Mouse (Mus musculus): ENCODE measurements around the gene Card11. TPM values are rescaled to one million over a fixed set of nuclear protein-coding genes. Genes with fewer than 3 reads are reported as not detected.
A peak's percentile ranks its signal among the peaks of the same experiment; 100 is the strongest.

Gene Card11
- total RNA-seq, 1 experiment, result 1.2 TPM

GRCm38 (mm10) chr5:140847300-140847729 is 153.1 kb downstream of the Card11 start:
- Histone ChIP-seq H3K4me1 (ENCODE audit: control insufficient read depth in 2 of 2, insufficient read depth in 2 of 2, low read length in 2 of 2, poor library complexity in 1 of 2) (no peaks in the 10 kb centered on the region), H3K9ac (ENCODE audit: insufficient read depth, low read depth, low read length, poor library complexity, severe bottlenecking) (no peak overlapping the region), H3K9me3 (ENCODE audit: control insufficient read depth, insufficient read depth, low read depth, low read length) (no peaks in the 10 kb centered on the region), H3K4me3 (ENCODE audit: insufficient read depth in 1 of 2, low read depth in 1 of 2, low read length in 2 of 2, poor library complexity in 1 of 2, severe bottlenecking in 1 of 2) (no peak overlapping the region), H3K36me3 (ENCODE audit: control insufficient read depth, insufficient read depth, low read length, poor library complexity, severe bottlenecking) (no peaks in the 10 kb centered on the region), H3K27ac (ENCODE audit: insufficient read depth, low read depth, low read length, poor library complexity, severe bottlenecking) (no peak overlapping the region)
- in situ Hi-C loops (cut with MboI; ENCODE audit: low sequenced_read_pairs in 2 of 2, unreplicated experiment in 2 of 2), result no loop called here
- peak; percentile 50 for DNase-seq (ENCODE audit: low read depth, low spot score)
- TF ChIP-seq ZNF384 (IDR thresholded peaks at IDR 0.05; ENCODE audit: low read depth, low read length) (no peak), ZC3H11A (IDR thresholded peaks at IDR 0.05; ENCODE audit: borderline replicate concordance, low read depth, low read length) (peak; percentile 70; the same call in 1 of the 2 replicates), CHD2 (IDR thresholded peaks at IDR 0.05; ENCODE audit: low read depth, low read length) (no peak), HCFC1 (IDR thresholded peaks at IDR 0.05; ENCODE audit: borderline replicate concordance, insufficient read depth, low read length) (no peak)

GRCm38 (mm10) chr5:140841942-140842341 is 158.4 kb downstream of the Card11 start:
- TF ChIP-seq ZC3H11A (IDR thresholded peaks at IDR 0.05; ENCODE audit: borderline replicate concordance, low read depth, low read length), result no peak
- TF ChIP-seq HCFC1 (IDR thresholded peaks at IDR 0.05; ENCODE audit: borderline replicate concordance, insufficient read depth, low read length), result no peak
- TF ChIP-seq MAFK (IDR thresholded peaks at IDR 0.05; ENCODE audit: insufficient read depth, low read depth, low read length), result no peak
- no peak for TF ChIP-seq ZNF384 (IDR thresholded peaks at IDR 0.05; ENCODE audit: low read depth, low read length)
- no peak for TF ChIP-seq CHD2 (IDR thresholded peaks at IDR 0.05; ENCODE audit: low read depth, low read length)
- in situ Hi-C loops (cut with MboI; ENCODE audit: low sequenced_read_pairs in 2 of 2, unreplicated experiment in 2 of 2), result no loop called here
- Histone ChIP-seq H3K4me1 (ENCODE audit: control insufficient read depth in 2 of 2, insufficient read depth in 2 of 2, low read length in 2 of 2, poor library complexity in 1 of 2) (no peaks in the 10 kb centered on the region), H3K4me3 (ENCODE audit: insufficient read depth in 1 of 2, low read depth in 1 of 2, low read length in 2 of 2, poor library complexity in 1 of 2, severe bottlenecking in 1 of 2) (no peak overlapping the region), H3K36me3 (ENCODE audit: control insufficient read depth, insufficient read depth, low read length, poor library complexity, severe bottlenecking) (no peaks in the 10 kb centered on the region), H3K27ac (ENCODE audit: insufficient read depth, low read depth, low read length, poor library complexity, severe bottlenecking) (no peak overlapping the region), H3K9ac (ENCODE audit: insufficient read depth, low read depth, low read length, poor library complexity, severe bottlenecking) (no peak overlapping the region), H3K9me3 (ENCODE audit: control insufficient read depth, insufficient read depth, low read depth, low read length) (no peaks in the 10 kb centered on the region)
- DNase-seq (ENCODE audit: low read depth, low spot score), result no peak

- no peak for TF ChIP-seq CHD2 (IDR thresholded peaks at IDR 0.05; ENCODE audit: low read depth, low read length)
- peak overlapping the region in 1 of 2 experiments; percentile 62; a peak in 2 of 4 replicates for H3K4me3 ChIP-seq (ENCODE audit: insufficient read depth in 1 of 2, low read depth in 1 of 2, low read length in 2 of 2, poor library complexity in 1 of 2, severe bottlenecking in 1 of 2)
- H3K9me3 ChIP-seq (ENCODE audit: control insufficient read depth, insufficient read depth, low read depth, low read length), result no peaks in the 10 kb centered on the region
- H3K36me3 ChIP-seq (ENCODE audit: control insufficient read depth, insufficient read depth, low read length, poor library complexity, severe bottlenecking), result no peaks in the 10 kb centered on the region
- no peak overlapping the region for H3K27ac ChIP-seq (ENCODE audit: insufficient read depth, low read depth, low read length, poor library complexity, severe bottlenecking)
- in situ Hi-C loops (cut with MboI; ENCODE audit: low sequenced_read_pairs in 2 of 2, unreplicated experiment in 2 of 2), result no loop called here
- no peak overlapping the region for H3K9ac ChIP-seq (ENCODE audit: insufficient read depth, low read depth, low read length, poor library complexity, severe bottlenecking)
- no peak for DNase-seq (ENCODE audit: low read depth, low spot score)
- H3K4me1 ChIP-seq (ENCODE audit: control insufficient read depth in 2 of 2, insufficient read depth in 2 of 2, low read length in 2 of 2, poor library complexity in 1 of 2), result peaks cover 0 to 8% of the 10 kb centered on the region in 2 experiments; a peak in 1 of 4 replicates
These were observed 169.3 kb downstream of the Card11 start for GRCm38 (mm10) chr5:140831064-140831431.

DNA sequence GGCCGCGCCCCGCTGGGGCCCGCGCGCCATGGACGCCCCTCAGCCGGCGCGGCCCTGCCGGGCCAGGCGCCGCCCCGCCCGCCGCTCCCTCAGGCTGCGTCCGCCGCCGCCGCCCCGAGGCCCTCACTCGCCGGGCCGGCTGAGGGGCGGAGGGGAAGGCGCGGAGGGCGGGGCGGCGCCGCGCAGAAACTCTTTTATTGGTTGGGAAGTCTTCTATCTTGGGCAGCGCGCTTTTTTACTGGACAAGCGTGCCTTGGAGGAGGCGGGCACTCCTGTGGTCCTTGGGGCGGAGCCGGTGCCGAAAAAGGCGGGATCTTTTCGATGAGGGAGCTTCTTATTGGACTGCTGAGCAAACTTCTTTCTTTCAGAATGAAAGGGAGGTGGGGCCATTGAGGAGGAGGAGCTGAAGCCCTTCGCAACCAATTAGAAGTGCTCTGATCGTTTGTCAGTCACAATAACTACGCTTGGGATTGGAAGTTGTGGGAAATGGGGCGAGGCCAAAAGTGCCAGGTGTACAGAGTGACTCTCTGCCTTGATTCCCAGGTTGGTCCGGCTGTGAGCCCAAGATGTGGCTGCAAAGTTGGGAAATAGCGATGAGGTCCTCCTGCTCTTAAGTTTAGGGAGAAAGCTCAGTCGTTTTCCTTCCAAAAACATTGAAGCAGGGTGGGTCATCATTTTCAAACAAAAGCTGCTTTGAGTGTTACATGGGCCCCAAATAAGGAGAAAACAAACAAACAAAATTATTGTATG is 169.9 kb downstream of the Card11 start, which contains the start of gene Gna12:
Gene Gna12, minus strand, starts transcription at position 118 of the 750 bp plus-strand sequence.
- Histone ChIP-seq H3K4me3 (ENCODE audit: insufficient read depth in 1 of 2, low read depth in 1 of 2, low read length in 2 of 2, poor library complexity in 1 of 2, severe bottlenecking in 1 of 2) (peak within 1 kb of the TSS; percentile 87 to 97), H3K36me3 (ENCODE audit: control insufficient read depth, insufficient read depth, low read length, poor library complexity, severe bottlenecking) (no peaks in the 10 kb centered on the region), H3K4me1 (ENCODE audit: control insufficient read depth in 2 of 2, insufficient read depth in 2 of 2, low read length in 2 of 2, poor library complexity in 1 of 2) (peaks cover 0 to 8% of the 10 kb centered on the region in 2 experiments; a peak in 1 of 4 replicates), H3K9ac (ENCODE audit: insufficient read depth, low read depth, low read length, poor library complexity, severe bottlenecking) (peak within 1 kb of the TSS; percentile 86), H3K9me3 (ENCODE audit: control insufficient read depth, insufficient read depth, low read depth, low read length) (no peaks in the 10 kb centered on the region), H3K27ac (ENCODE audit: insufficient read depth, low read depth, low read length, poor library complexity, severe bottlenecking) (no peak within 1 kb of the TSS)
- in situ Hi-C loops (cut with MboI; ENCODE audit: low sequenced_read_pairs in 2 of 2, unreplicated experiment in 2 of 2), result no loop called here
- DNase-seq (ENCODE audit: low read depth, low spot score), result peak; percentile 99
- TF ChIP-seq ZC3H11A (IDR thresholded peaks at IDR 0.05; ENCODE audit: borderline replicate concordance, low read depth, low read length) (no peak), CHD2 (IDR thresholded peaks at IDR 0.05; ENCODE audit: low read depth, low read length) (peak; percentile 72; the same call in 1 of the 2 replicates)

- TF ChIP-seq CHD2 (IDR thresholded peaks at IDR 0.05; ENCODE audit: low read depth, low read length) (no peak), HCFC1 (IDR thresholded peaks at IDR 0.05; ENCODE audit: borderline replicate concordance, insufficient read depth, low read length) (no peak; the same call in 1 of the 2 replicates), MAFK (IDR thresholded peaks at IDR 0.05; ENCODE audit: insufficient read depth, low read depth, low read length) (no peak)
- DNase-seq (ENCODE audit: low read depth, low spot score), result no peak
These were observed 170.5 kb downstream of the Card11 start for GRCm38 (mm10) chr5:140829911-140830294.

More at GRCm38 (mm10) chr5:140829911-140830294, 170.5 kb downstream of the Card11 start:
- Histone ChIP-seq H3K36me3 (ENCODE audit: control insufficient read depth, insufficient read depth, low read length, poor library complexity, severe bottlenecking) (no peaks in the 10 kb centered on the region), H3K4me1 (ENCODE audit: control insufficient read depth in 2 of 2, insufficient read depth in 2 of 2, low read length in 2 of 2, poor library complexity in 1 of 2) (peaks cover 0 to 8% of the 10 kb centered on the region in 2 experiments; a peak in 1 of 4 replicates), H3K4me3 (ENCODE audit: insufficient read depth in 1 of 2, low read depth in 1 of 2, low read length in 2 of 2, poor library complexity in 1 of 2, severe bottlenecking in 1 of 2) (peak overlapping the region; percentile 87 to 97), H3K27ac (ENCODE audit: insufficient read depth, low read depth, low read length, poor library complexity, severe bottlenecking) (no peak overlapping the region), H3K9me3 (ENCODE audit: control insufficient read depth, insufficient read depth, low read depth, low read length) (no peaks in the 10 kb centered on the region), H3K9ac (ENCODE audit: insufficient read depth, low read depth, low read length, poor library complexity, severe bottlenecking) (peak overlapping the region; percentile 86)
- in situ Hi-C loops (cut with MboI; ENCODE audit: low sequenced_read_pairs in 2 of 2, unreplicated experiment in 2 of 2), result no loop called here
